Mouse (Mus musculus): ENCODE measurements at regions not wholly inside any gene's neighbourhood (a gene's known extent, or its start where the extent isn't known, plus 50 kb on each side); places are given as distances from the start of the nearest gene placed in this dataset.

DNA sequence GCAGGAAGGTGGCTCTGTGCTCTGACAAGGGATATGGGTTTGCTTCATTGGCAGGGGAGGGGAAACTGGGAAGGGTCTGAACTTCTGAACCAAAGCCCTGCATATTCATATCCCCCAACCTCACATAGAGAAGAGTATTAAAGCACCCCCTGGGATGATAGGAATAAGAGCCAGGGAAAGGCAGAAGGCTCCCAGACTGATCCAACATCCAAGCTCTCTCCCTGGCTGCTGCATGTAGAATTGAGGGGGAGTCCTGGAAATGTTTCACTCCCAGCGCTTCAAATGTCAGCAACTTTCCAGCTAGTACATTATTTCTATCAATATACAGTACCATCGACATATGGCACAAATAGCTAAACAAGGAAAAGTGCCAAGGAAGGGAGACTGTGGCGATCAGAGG is 51.1 kb upstream of the Prickle1 start:
- no peak for DNase-seq (ENCODE audit: low read depth)

DNA sequence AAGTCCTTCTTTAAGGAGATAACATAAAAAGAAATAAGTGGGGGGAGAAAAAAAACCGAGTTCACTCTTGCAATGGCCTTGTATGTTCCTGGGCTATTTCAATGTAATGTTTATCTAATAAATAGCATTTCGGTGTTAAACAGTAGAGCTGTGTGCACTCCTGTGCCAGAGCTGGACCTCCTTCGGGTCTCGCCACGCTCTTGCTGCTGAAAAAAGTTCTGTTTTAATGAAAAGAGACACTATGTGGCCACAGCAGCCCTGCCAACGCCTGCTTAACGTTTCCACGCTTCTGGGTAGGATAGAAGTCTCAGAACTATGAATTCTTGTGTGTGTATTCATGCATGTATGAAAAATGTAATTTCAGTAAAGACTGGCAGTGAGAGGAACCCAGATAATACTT is 50.3 kb upstream of the Prickle1 start:
- no peak for DNase-seq (ENCODE audit: low read depth)

All from fibroblast of lung, adult 2 months (primary cell).